Mouse (Mus musculus) kidney, adult 2 months (tissue): Measurements from ENCODE around the gene Tfr2.

Source experiments
- CTCF ChIP-seq: fragments of 200-500 bp; conservative IDR thresholded peaks from 2 replicates; pipeline ENCODE4 v1.5.1; 2011; ENCODE audit warnings: low read depth, mild to moderate bottlenecking, control low read depth, low read length, moderate library complexity, mixed read lengths; ENCODE audit not compliant: insufficient read depth, insufficient read length
- POLR2A ChIP-seq: fragments of 200-500 bp; IDR thresholded peaks from one replicate; pipeline ENCODE4 v1.6.1; 2011; ENCODE audit warnings: low read depth, low read length, control low read depth

DNA sequence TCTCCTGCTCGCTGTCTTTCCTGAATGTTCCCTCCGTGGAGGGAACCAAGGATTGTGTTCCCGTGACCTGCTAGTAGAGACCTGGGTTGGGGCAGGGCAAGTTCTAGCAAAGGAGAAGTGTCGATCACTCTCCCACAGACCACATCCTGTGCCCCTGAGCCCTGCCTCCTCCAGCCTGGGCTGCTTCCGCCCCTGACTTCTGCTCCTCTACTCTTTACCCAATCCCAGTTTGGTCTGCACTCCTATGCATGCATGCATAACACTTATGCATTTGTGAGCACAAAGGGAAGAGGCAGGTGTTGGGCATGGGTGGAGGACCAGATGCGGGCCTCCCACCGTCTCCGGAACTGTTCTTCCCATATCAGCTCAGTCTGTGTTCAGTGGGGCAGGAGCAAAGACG is 61.5 kb downstream of the Tfr2 start:
- no peak for TF ChIP-seq POLR2A
- no peak for TF ChIP-seq CTCF
